Mouse (Mus musculus): ENCODE results near the gene Pqlc2. TPM values are rescaled to one million over a fixed set of nuclear protein-coding genes. Genes with fewer than 3 reads are reported as not detected.

Gene Pqlc2
- polyA plus RNA-seq, 1 experiment from 2014 or later: 10.1 TPM

- 91% methylated on average over 4 of the region's 4 CpGs for WGBS
- peaks cover 41% of the 10 kb centered on the region for H3K36me3 ChIP-seq (ENCODE audit: poor library complexity, severe bottlenecking)
- no peak overlapping the region for H3K4me3 ChIP-seq
- ATAC-seq: no peak
- H3K4me1 ChIP-seq: peaks cover 9% of the 10 kb centered on the region
- H3K4me2 ChIP-seq: no peak overlapping the region
- no peaks in the 10 kb centered on the region for H3K9me3 ChIP-seq (replicated peaks)
- no peaks in the 10 kb centered on the region for H3K27me3 ChIP-seq
- H3K9ac ChIP-seq: no peak overlapping the region
- no peak overlapping the region for H3K27ac ChIP-seq
Measured at GRCm38 (mm10) chr4:139256146-139256545, 54.4 kb downstream of the Pqlc2 start.

GRCm38 (mm10) chr4:139253206-139253605 is 57.3 kb downstream of the Pqlc2 start:
- Histone ChIP-seq H3K27me3 (no peaks in the 10 kb centered on the region), H3K9ac (no peak overlapping the region), H3K4me1 (peaks cover 36% of the 10 kb centered on the region), H3K4me3 (no peak overlapping the region), H3K4me2 (no peak overlapping the region), H3K9me3 (replicated peaks) (no peaks in the 10 kb centered on the region), H3K27ac (no peak overlapping the region), H3K36me3 (ENCODE audit: poor library complexity, severe bottlenecking) (peaks cover 12% of the 10 kb centered on the region)
- no peak for ATAC-seq
- WGBS: 94% methylated on average over 9 of the region's 9 CpGs

DNA sequence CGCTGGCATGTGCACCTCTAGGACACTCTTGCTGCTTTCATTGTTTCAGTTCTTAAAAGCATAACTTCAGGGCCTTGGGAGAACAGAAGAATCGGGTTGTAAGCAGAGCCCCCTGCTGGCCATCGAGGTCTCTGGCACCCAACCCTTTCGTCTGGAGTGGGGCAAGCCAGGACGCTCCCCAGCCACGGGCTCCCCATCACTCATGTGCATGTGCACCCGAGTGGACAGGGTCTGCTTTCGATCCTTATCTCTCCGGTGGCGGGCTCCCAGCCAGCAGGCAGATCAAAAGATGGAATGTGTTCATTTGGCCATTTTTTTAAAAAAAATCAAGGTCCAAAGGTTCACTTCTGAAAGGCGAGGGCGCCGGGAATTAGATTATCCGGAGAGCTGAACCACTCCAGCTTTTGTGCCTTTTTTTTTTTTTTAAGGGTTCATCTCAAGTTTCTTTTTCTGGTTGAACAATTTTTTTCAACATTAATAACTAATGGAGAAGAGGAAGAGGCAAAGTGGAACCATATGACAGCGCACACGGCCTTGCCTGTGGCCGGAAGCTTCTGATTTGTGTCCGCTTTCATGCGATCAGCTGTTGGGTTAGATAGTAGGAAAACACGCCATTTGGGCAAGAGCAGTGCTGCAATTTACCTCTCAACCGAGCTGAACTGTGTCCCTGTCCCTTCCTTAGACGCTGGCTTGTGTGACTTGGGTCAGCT is 58.3 kb downstream of the Pqlc2 start:
- 55% methylated on average over 22 of the region's 22 CpGs for WGBS
- no peak overlapping the region for H3K27ac ChIP-seq
- H3K9ac ChIP-seq: 0 out of 2 replicates have a peak overlapping the region, but pooled peaks have one; percentile 6
- no peak overlapping the region for H3K4me3 ChIP-seq
- H3K27me3 ChIP-seq: no peaks in the 10 kb centered on the region
- H3K9me3 ChIP-seq (replicated peaks): no peaks in the 10 kb centered on the region
- ATAC-seq: 0 out of 2 replicates have a peak, but pooled peaks have one; percentile 41
- peaks cover 46% of the 10 kb centered on the region for H3K4me1 ChIP-seq
- H3K4me2 ChIP-seq: no peak overlapping the region
- H3K36me3 ChIP-seq (ENCODE audit: poor library complexity, severe bottlenecking): peaks cover 2% of the 10 kb centered on the region

- WGBS: 77% methylated on average over 8 of the region's 8 CpGs
- Histone ChIP-seq H3K27me3 (no peaks in the 10 kb centered on the region), H3K4me2 (no peak overlapping the region), H3K4me3 (no peak overlapping the region), H3K9ac (no peak overlapping the region), H3K4me1 (peaks cover 59% of the 10 kb centered on the region), H3K9me3 (replicated peaks) (no peaks in the 10 kb centered on the region), H3K36me3 (ENCODE audit: poor library complexity, severe bottlenecking) (no peaks in the 10 kb centered on the region), H3K27ac (no peak overlapping the region)
- no peak for ATAC-seq
Measured at GRCm38 (mm10) chr4:139250886-139251285, 59.6 kb downstream of the Pqlc2 start.

DNA sequence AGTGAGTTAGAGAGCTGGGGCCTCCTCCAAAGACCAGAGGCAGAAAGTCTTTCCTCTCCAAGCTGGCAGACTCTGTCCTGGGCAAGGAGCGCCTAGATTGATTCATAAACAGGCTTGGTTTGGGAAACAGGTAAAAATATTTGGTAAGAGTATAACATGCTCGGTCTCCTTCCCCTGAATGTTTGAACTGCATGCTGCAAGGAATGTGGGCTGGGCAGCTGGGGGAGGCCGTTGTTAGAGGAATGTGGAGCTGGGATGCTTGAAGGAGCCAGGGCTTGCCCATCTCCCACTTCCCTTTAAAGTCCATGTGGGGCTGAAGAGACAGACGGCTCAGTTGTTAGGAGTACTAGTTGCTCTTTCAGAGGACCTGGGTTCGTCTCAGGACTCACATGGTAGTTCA is 60.5 kb downstream of the Pqlc2 start:
- Histone ChIP-seq H3K4me2 (no peak overlapping the region), H3K36me3 (ENCODE audit: poor library complexity, severe bottlenecking) (no peaks in the 10 kb centered on the region), H3K4me1 (peaks cover 65% of the 10 kb centered on the region), H3K9me3 (replicated peaks) (no peaks in the 10 kb centered on the region), H3K27me3 (no peaks in the 10 kb centered on the region), H3K4me3 (no peak overlapping the region), H3K27ac (no peak overlapping the region), H3K9ac (no peak overlapping the region)
- ATAC-seq: no peak
- WGBS: 68% methylated on average over 5 of the region's 5 CpGs

DNA sequence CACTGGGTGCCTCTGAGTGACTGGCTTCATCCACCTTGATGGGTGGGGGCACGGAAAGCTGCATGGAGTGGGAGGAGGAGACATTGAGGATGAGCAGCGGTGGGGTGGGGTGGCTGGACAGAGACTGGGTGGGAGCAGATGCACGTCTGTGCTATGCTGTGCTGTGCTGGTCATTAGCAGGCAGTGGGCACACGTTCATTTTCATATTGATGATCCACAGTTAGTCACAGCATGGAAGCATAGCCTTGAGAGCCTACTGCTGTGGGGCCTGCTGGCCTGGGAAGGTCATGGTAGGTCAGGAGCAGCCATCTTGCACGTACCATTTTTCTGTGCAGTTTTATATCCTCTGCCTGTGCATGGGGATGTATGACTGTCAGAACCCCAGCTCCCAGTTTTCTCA is 61.8 kb downstream of the Pqlc2 start:
- H3K4me3 ChIP-seq: no peak overlapping the region
- no peaks in the 10 kb centered on the region for H3K36me3 ChIP-seq (ENCODE audit: poor library complexity, severe bottlenecking)
- no peak for ATAC-seq
- no peaks in the 10 kb centered on the region for H3K9me3 ChIP-seq (replicated peaks)
- WGBS: 69% methylated on average over 5 of the region's 5 CpGs
- H3K27ac ChIP-seq: no peak overlapping the region
- H3K9ac ChIP-seq: no peak overlapping the region
- H3K27me3 ChIP-seq: no peaks in the 10 kb centered on the region
- peaks cover 73% of the 10 kb centered on the region for H3K4me1 ChIP-seq
- H3K4me2 ChIP-seq: no peak overlapping the region

DNA sequence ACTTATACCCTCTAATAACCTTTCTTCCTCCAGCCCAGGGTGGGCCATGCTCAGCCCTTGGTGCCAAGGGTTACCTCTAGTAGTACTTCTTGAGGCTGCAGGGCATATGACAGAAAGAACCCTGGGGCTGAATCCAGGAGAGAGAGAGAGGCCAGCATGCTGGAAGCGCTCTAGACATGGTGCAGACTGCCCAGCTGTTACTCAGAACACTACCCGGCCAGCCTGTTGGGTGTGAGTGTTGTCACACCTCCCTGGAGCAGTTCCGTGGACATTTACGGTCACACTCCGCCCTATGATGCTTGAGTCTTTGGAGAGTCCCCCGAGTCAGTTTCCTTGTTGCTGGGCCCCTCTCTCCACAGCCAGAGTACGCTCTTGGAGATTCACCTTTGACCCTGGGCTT is 62.5 kb downstream of the Pqlc2 start:
- Histone ChIP-seq H3K9me3 (replicated peaks) (no peaks in the 10 kb centered on the region), H3K36me3 (ENCODE audit: poor library complexity, severe bottlenecking) (no peaks in the 10 kb centered on the region), H3K9ac (no peak overlapping the region), H3K27me3 (no peaks in the 10 kb centered on the region), H3K4me3 (no peak overlapping the region), H3K27ac (no peak overlapping the region), H3K4me1 (peaks cover 73% of the 10 kb centered on the region), H3K4me2 (no peak overlapping the region)
- WGBS: 88% methylated on average over 7 of the region's 7 CpGs
- ATAC-seq: no peak

DNA sequence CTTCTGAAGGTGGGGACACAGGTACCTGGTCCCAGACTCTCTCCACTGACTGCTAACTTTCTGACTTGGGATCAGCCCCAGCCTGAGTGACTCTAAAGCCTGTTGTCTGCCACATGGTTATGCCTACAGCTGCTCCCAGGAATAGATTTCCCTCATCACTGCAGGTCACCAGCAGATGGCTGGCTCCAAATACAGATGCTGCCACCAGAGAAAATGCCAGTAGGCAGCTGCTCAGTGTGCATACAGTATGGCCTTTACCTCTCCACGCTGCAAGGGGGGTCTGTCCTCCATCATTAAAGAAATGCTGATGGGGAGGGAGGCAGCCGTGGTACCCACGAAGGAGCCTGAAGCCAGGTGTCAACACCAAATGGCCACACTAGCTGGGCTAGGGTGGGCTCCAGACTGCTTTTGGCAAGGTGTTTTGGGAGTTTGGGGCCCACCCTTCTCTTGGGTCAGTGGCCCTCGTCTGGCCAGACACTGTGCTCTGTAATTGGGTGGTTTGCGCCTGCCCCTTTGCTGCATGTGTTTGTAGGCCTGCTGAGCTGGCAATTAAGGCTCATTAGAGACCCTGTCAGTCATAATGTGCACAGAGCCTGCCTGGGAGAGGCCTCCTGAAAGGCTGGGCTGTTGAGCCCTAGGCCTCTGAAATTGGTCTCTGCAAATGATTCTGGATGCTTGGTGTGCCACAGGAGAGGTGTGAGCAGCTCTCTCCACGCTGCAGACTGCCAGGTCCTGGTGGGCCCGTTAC is 64.2 kb downstream of the Pqlc2 start:
- H3K4me3 ChIP-seq: no peak overlapping the region
- peak overlapping the region; percentile 84 for H3K27ac ChIP-seq
- H3K27me3 ChIP-seq: no peaks in the 10 kb centered on the region
- no peaks in the 10 kb centered on the region for H3K9me3 ChIP-seq (replicated peaks)
- peaks cover 7% of the 10 kb centered on the region; the same call in 1 of the 2 replicates for H3K36me3 ChIP-seq (ENCODE audit: poor library complexity, severe bottlenecking)
- peaks cover 66% of the 10 kb centered on the region for H3K4me1 ChIP-seq
- peak; percentile 83 for ATAC-seq
- peak overlapping the region; percentile 26 for H3K9ac ChIP-seq
- H3K4me2 ChIP-seq: peak overlapping the region; percentile 0; the same call in 1 of the 2 replicates
- 16% methylated on average over 7 of the region's 7 CpGs for WGBS

GRCm38 (mm10) chr4:139245534-139245933 is 65.0 kb downstream of the Pqlc2 start:
- Histone ChIP-seq H3K27me3 (no peaks in the 10 kb centered on the region), H3K4me3 (no peak overlapping the region), H3K27ac (peak overlapping the region; percentile 84), H3K9ac (no peak overlapping the region), H3K4me1 (peaks cover 58% of the 10 kb centered on the region), H3K9me3 (replicated peaks) (no peaks in the 10 kb centered on the region), H3K4me2 (no peak overlapping the region), H3K36me3 (ENCODE audit: poor library complexity, severe bottlenecking) (peaks cover 15% of the 10 kb centered on the region)
- no peak for ATAC-seq
- WGBS: 92% methylated on average over 2 of the region's 2 CpGs

- Histone ChIP-seq H3K4me2 (no peak overlapping the region), H3K9me3 (replicated peaks) (no peaks in the 10 kb centered on the region), H3K27me3 (no peaks in the 10 kb centered on the region), H3K36me3 (ENCODE audit: poor library complexity, severe bottlenecking) (peaks cover 22% of the 10 kb centered on the region), H3K4me3 (no peak overlapping the region), H3K27ac (no peak overlapping the region), H3K9ac (no peak overlapping the region), H3K4me1 (peaks cover 50% of the 10 kb centered on the region)
- no peak for ATAC-seq
- 80% methylated on average over 2 of the region's 6 CpGs for WGBS
Measured at GRCm38 (mm10) chr4:139244766-139245165, 65.7 kb downstream of the Pqlc2 start.

- no peak overlapping the region for H3K4me2 ChIP-seq
- no peak overlapping the region for H3K4me3 ChIP-seq
- no peaks in the 10 kb centered on the region for H3K27me3 ChIP-seq
- peaks cover 47% of the 10 kb centered on the region for H3K4me1 ChIP-seq
- no peaks in the 10 kb centered on the region for H3K9me3 ChIP-seq (replicated peaks)
- no peak for ATAC-seq
- H3K27ac ChIP-seq: no peak overlapping the region
- WGBS: 86% methylated on average over 3 of the region's 3 CpGs
- peaks cover 28% of the 10 kb centered on the region for H3K36me3 ChIP-seq (ENCODE audit: poor library complexity, severe bottlenecking)
- no peak overlapping the region for H3K9ac ChIP-seq
Measured at GRCm38 (mm10) chr4:139244176-139244575, 66.3 kb downstream of the Pqlc2 start.
